Mouse (Mus musculus) liver, embryonic 16.5 days (tissue): Measurements from ENCODE around the gene Olfr222. TPM values are rescaled to one million over a fixed set of nuclear protein-coding genes. Genes with fewer than 3 reads are reported as not detected.
"Not testable (repeated sequence)": the region's sequence is repeated elsewhere in the genome, so short reads cannot be mapped to it uniquely, and the experiment has no call there.

Source experiments
- ATAC-seq: fragments of 200-750 bp; cut with Nextera tagmentation; 2 replicates; pipeline ENCODE4 v1.8.0; 2017; ENCODE audit warnings: low read depth, mild to moderate bottlenecking, moderate number of reproducible peaks, moderate library complexity
- H3K27ac ChIP-seq: fragments of 300-500 bp; sonication (generic); 2 replicates; pipeline ENCODE4 v1.5.1; 2014; ENCODE audit warnings: mild to moderate bottlenecking, low read length
- H3K27me3 ChIP-seq: fragments of 300-500 bp; sonication (generic); 2 replicates; pipeline ENCODE4 v1.6.1; 2014; ENCODE audit warnings: low read depth, low read length, mixed read lengths; ENCODE audit not compliant: control insufficient read depth, insufficient read depth
- H3K36me3 ChIP-seq: fragments of 300-500 bp; sonication (generic); 2 replicates; pipeline ENCODE4 v1.6.1; 2014; ENCODE audit warnings: mild to moderate bottlenecking; ENCODE audit not compliant: control insufficient read depth, insufficient read depth
- H3K4me1 ChIP-seq: fragments of 300-500 bp; sonication (generic); 2 replicates; pipeline ENCODE4 v1.6.1; 2014; ENCODE audit warnings: low read depth, low read length, mixed read lengths; ENCODE audit not compliant: control insufficient read depth
- H3K4me2 ChIP-seq: fragments of 300-500 bp; sonication (generic); 2 replicates; pipeline ENCODE4 v1.6.1; 2014; ENCODE audit warnings: low read depth, low read length, mixed read lengths
- H3K4me3 ChIP-seq: fragments of 300-500 bp; sonication (generic); 2 replicates; pipeline ENCODE4 v1.5.1; 2014; ENCODE audit warnings: low read depth, mild to moderate bottlenecking, low read length
- H3K9ac ChIP-seq: fragments of 300-500 bp; sonication (generic); 2 replicates; pipeline ENCODE4 v1.6.1; 2014; ENCODE audit warnings: low read depth, low read length
- H3K9me3 ChIP-seq: fragments of 300-500 bp; sonication (generic); replicated peaks from 2 replicates; pipeline ENCODE4 v1.6.1; 2016; ENCODE audit warnings: low read length; ENCODE audit not compliant: control insufficient read depth
- WGBS: fragments of 180-500 bp; shearing (Covaris S2); extraction: QIAGEN DNeasy Blood & Tissue Kit; methylation state at CpG from one replicate; pipeline ENCODE4 v1.1.7; 2014; ENCODE audit not compliant: insufficient replicate concordance; 5-methylcytosine and 5-hydroxymethylcytosine counted together
- polyA plus RNA-seq: library from polyadenylated mRNA; unstranded; fragments of >200 nt; fragmentation: Nextera tagmentation; extraction: Ambion mirVana; gene quantifications from 2 replicates; pipeline ENCODE4 v1.2.1, GENCODE M21; 2015

The Olfr222 gene
- polyA plus RNA-seq = not detected in 2 replicates

DNA sequence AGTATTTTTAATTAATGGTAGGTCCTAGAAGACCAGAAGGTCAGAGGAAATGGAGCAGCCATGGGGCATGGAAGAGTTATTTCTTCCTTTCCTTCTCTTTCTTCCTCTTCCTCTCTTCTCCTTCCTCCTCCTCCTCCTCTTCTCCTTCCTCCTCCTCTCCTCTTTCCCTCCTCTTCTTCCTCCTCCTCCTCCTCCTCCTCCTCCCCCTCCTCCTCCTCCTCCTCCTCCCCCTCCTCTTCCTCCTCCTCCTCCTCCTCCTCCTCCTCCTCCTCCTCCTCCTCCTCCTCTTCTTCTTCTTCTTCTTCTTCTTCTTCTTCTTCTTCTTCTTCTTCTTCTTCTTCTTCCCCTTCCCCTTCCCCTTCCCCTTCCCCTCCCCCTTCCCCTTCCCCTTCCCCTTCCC lies at the start of gene Olfr222:
Gene Olfr222 (minus strand): TSS at position 101 of the 400 bp plus-strand sequence.
- not testable (repeated sequence) for H3K4me3 ChIP-seq, ATAC-seq, H3K9me3 ChIP-seq, H3K9ac ChIP-seq, H3K27ac ChIP-seq, H3K4me1 ChIP-seq, H3K27me3 ChIP-seq, H3K4me2 ChIP-seq, H3K36me3 ChIP-seq

- Histone ChIP-seq H3K36me3 (no peaks in the 10 kb centered on the region), H3K4me3 (no peak overlapping the region), H3K4me1 (no peaks in the 10 kb centered on the region), H3K9me3 (no peaks in the 10 kb centered on the region), H3K9ac (no peak overlapping the region), H3K27ac (no peak overlapping the region), H3K4me2 (no peak overlapping the region), H3K27me3 (no peaks in the 10 kb centered on the region)
- 21% methylated on average over 6 of the region's 6 CpGs for WGBS
- no peak for ATAC-seq
Measured at GRCm38 (mm10) chr11:59624017-59624630, 48.1 kb upstream of the Olfr222 start.

- no peak overlapping the region for H3K9ac ChIP-seq
- 40% methylated on average over 3 of the region's 3 CpGs for WGBS
- H3K4me2 ChIP-seq = no peak overlapping the region
- no peaks in the 10 kb centered on the region for H3K27me3 ChIP-seq
- H3K27ac ChIP-seq = no peak overlapping the region
- no peak overlapping the region for H3K4me3 ChIP-seq
- H3K36me3 ChIP-seq = no peaks in the 10 kb centered on the region
- no peaks in the 10 kb centered on the region for H3K4me1 ChIP-seq
- no peak for ATAC-seq
- no peaks in the 10 kb centered on the region for H3K9me3 ChIP-seq
Measured at GRCm38 (mm10) chr11:59622214-59622613, 46.2 kb upstream of the Olfr222 start.

DNA sequence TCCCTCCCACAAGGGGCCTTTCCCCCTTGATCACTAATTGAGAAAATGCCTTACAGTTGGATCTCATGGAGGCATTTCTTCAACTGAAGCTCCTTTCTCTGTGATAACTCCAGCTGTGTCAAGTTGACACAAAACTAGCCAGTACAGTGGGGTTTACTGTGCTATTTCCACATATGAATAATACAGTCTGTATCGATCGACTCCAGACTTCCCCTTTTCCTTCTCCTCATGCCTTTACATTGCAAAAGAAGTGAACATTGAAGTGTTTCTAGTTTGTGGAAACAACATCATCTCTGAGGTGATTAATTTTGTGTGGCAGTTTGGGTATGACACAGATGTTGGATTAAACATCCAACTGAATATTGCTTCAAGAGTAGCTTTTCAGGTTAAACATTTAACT lies 41.0 kb upstream of the Olfr222 start:
- H3K27ac ChIP-seq, H3K4me1 ChIP-seq, H3K9ac ChIP-seq, ATAC-seq, H3K9me3 ChIP-seq, H3K36me3 ChIP-seq, H3K27me3 ChIP-seq, H3K4me2 ChIP-seq, H3K4me3 ChIP-seq: not testable (repeated sequence)
- 48% methylated on average over 2 of the region's 2 CpGs for WGBS

DNA sequence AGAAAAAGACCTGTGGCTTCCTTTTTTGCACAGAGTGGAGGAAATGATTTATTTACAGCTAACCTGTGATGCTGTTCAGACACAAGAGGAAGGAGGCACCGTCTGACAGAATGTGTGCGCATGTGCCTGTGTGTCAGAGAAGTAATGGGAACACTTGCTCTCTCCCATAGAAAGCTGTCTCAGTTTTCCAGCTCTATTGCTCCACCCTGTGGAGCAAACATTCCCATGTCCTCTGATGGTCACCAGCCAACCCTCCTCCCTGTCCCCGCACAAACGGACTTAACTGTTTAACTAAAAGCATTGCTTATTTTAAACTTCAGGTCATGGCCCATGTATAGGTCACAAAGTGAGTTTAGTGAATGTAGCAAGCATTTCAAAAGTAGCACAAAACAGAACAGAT lies 38.1 kb upstream of the Olfr222 start:
- Histone ChIP-seq H3K4me2 (no peak overlapping the region), H3K27ac (no peak overlapping the region), H3K9ac (no peak overlapping the region), H3K27me3 (no peaks in the 10 kb centered on the region), H3K36me3 (no peaks in the 10 kb centered on the region), H3K4me3 (no peak overlapping the region), H3K9me3 (no peaks in the 10 kb centered on the region), H3K4me1 (no peaks in the 10 kb centered on the region)
- WGBS = 36% methylated on average over 4 of the region's 4 CpGs
- no peak for ATAC-seq

GRCm38 (mm10) chr11:59611646-59612045 lies 35.6 kb upstream of the Olfr222 start:
- no peak overlapping the region for H3K27ac ChIP-seq
- no peaks in the 10 kb centered on the region for H3K4me1 ChIP-seq
- WGBS = 74% methylated on average over 5 of the region's 5 CpGs
- ATAC-seq = no peak
- no peak overlapping the region for H3K9ac ChIP-seq
- no peaks in the 10 kb centered on the region for H3K27me3 ChIP-seq
- H3K36me3 ChIP-seq = no peaks in the 10 kb centered on the region
- H3K9me3 ChIP-seq = no peaks in the 10 kb centered on the region
- H3K4me3 ChIP-seq = no peak overlapping the region
- no peak overlapping the region for H3K4me2 ChIP-seq

GRCm38 (mm10) chr11:59602287-59602686 lies 26.3 kb upstream of the Olfr222 start:
- Histone ChIP-seq H3K36me3 (no peaks in the 10 kb centered on the region), H3K4me3 (no peak overlapping the region), H3K27me3 (no peaks in the 10 kb centered on the region), H3K9ac (no peak overlapping the region), H3K4me2 (no peak overlapping the region), H3K27ac (no peak overlapping the region), H3K4me1 (no peaks in the 10 kb centered on the region), H3K9me3 (no peaks in the 10 kb centered on the region)
- no peak for ATAC-seq
- WGBS = 23% methylated on average over 1 of the region's 1 CpGs

- Histone ChIP-seq H3K36me3 (no peaks in the 10 kb centered on the region), H3K4me3 (no peak overlapping the region), H3K27me3 (no peaks in the 10 kb centered on the region), H3K4me1 (no peaks in the 10 kb centered on the region), H3K4me2 (no peak overlapping the region), H3K9ac (no peak overlapping the region), H3K27ac (no peak overlapping the region), H3K9me3 (no peaks in the 10 kb centered on the region)
- ATAC-seq = no peak
- WGBS = 63% methylated on average over 3 of the region's 3 CpGs
Measured at GRCm38 (mm10) chr11:59600872-59601271, 24.8 kb upstream of the Olfr222 start.

GRCm38 (mm10) chr11:59599211-59599610 lies 23.2 kb upstream of the Olfr222 start:
- Histone ChIP-seq H3K9me3 (no peaks in the 10 kb centered on the region), H3K27me3 (no peaks in the 10 kb centered on the region), H3K4me2 (no peak overlapping the region), H3K36me3 (no peaks in the 10 kb centered on the region), H3K4me3 (no peak overlapping the region), H3K4me1 (no peaks in the 10 kb centered on the region), H3K9ac (no peak overlapping the region), H3K27ac (no peak overlapping the region)
- 51% methylated on average over 7 of the region's 7 CpGs for WGBS
- no peak for ATAC-seq
